Mouse (Mus musculus) myocyte (in vitro differentiated cells): ENCODE measurements around the gene Ntn5. TPM values are rescaled to one million over a fixed set of nuclear protein-coding genes. Genes with fewer than 3 reads are reported as not detected.

Experiments
- H3K27me3 ChIP-seq: one replicate; pipeline ENCODE4 v1.6.1; 2011; ENCODE audit not compliant: control insufficient read depth, insufficient read depth, insufficient read length
- H3K36me3 ChIP-seq: one replicate; pipeline ENCODE4 v1.6.1; 2011; ENCODE audit not compliant: control insufficient read depth, insufficient read depth
- H3K4me2 ChIP-seq: one replicate; pipeline ENCODE4 v1.6.1; 2011; ENCODE audit warnings: low read depth, control low read depth
- H3K4me3 ChIP-seq: one replicate; pipeline ENCODE4 v1.5.1; 2011; ENCODE audit warnings: mild to moderate bottlenecking, control low read depth, moderate library complexity
- H3K79me2 ChIP-seq: one replicate; pipeline ENCODE4 v1.6.1; 2011; ENCODE audit not compliant: control insufficient read depth, insufficient read depth
- H3ac ChIP-seq: one replicate; pipeline ENCODE4 v1.6.1; 2011; ENCODE audit not compliant: control insufficient read depth, insufficient read length
- CEBPB ChIP-seq: IDR thresholded peaks from 2 replicates; pipeline ENCODE4 v1.6.1; 2011; ENCODE audit warnings: mild to moderate bottlenecking, moderate library complexity; ENCODE audit not compliant: poor library complexity, insufficient read depth, severe bottlenecking
- E2F4 ChIP-seq: IDR thresholded peaks from one replicate; pipeline ENCODE4 v1.6.1; 2011; ENCODE audit warnings: mild to moderate bottlenecking, control low read depth, moderate library complexity; ENCODE audit not compliant: insufficient read depth
- MAX ChIP-seq: IDR thresholded peaks from one replicate; pipeline ENCODE4 v1.6.1; 2011; ENCODE audit warnings: low read depth, mild to moderate bottlenecking, control low read depth
- MYOD1 ChIP-seq, 3 experiments: IDR thresholded peaks; one replicate each; pipeline ENCODE4 v1.6.1; 2011; ENCODE audit warnings: control low read depth in 2 of 3, low read depth in 2 of 3, mild to moderate bottlenecking in 2 of 3, moderate library complexity in 1 of 3; ENCODE audit not compliant: insufficient read length in 2 of 3, control insufficient read depth in 1 of 3
- MYOG ChIP-seq, 3 experiments: IDR thresholded peaks; one replicate each; pipeline ENCODE4 v1.6.1; 2011; ENCODE audit warnings: control low read depth in 2 of 3, low read depth in 2 of 3, mild to moderate bottlenecking in 2 of 3; ENCODE audit not compliant: insufficient read length in 2 of 3, control insufficient read depth in 1 of 3, insufficient read depth in 1 of 3
- POLR2A ChIP-seq: IDR thresholded peaks from one replicate; pipeline ENCODE4 v1.6.1; 2011; ENCODE audit warnings: low read depth, mild to moderate bottlenecking, control low read depth, moderate library complexity; ENCODE audit not compliant: insufficient read length
- POLR2AphosphoS2 ChIP-seq: IDR thresholded peaks from one replicate; pipeline ENCODE4 v1.6.1; 2011; ENCODE audit warnings: low read depth, control low read depth; ENCODE audit not compliant: insufficient read length
- REST ChIP-seq: IDR thresholded peaks from one replicate; pipeline ENCODE4 v1.6.1; 2011; ENCODE audit warnings: mild to moderate bottlenecking, control low read depth, moderate library complexity; ENCODE audit not compliant: insufficient read depth, insufficient read length
- SRF ChIP-seq: IDR thresholded peaks from one replicate; pipeline ENCODE4 v1.6.1; 2011; ENCODE audit warnings: low read depth; ENCODE audit not compliant: control insufficient read depth, insufficient read length
- TCF12 ChIP-seq: IDR thresholded peaks from one replicate; pipeline ENCODE4 v1.6.1; 2011; ENCODE audit warnings: mild to moderate bottlenecking, control low read depth; ENCODE audit not compliant: poor library complexity, insufficient read depth, severe bottlenecking
- TCF3 ChIP-seq: IDR thresholded peaks from one replicate; pipeline ENCODE4 v1.6.1; 2011; ENCODE audit warnings: low read depth, control low read depth; ENCODE audit not compliant: insufficient read length
- USF1 ChIP-seq: IDR thresholded peaks from one replicate; pipeline ENCODE4 v1.6.1; 2011; ENCODE audit warnings: low read depth, mild to moderate bottlenecking, control low read depth, moderate library complexity
- polyA plus RNA-seq: library from polyadenylated mRNA; unstranded; fragments of >200 nt; fragmentation: generic; extraction: Trizol; gene quantifications from one replicate; pipeline ENCODE4 v1.2.1, GENCODE M21; 2012; ENCODE audit warnings: missing spikeins

The Ntn5 gene
- polyA plus RNA-seq, 1 experiment: 3.6 TPM

DNA sequence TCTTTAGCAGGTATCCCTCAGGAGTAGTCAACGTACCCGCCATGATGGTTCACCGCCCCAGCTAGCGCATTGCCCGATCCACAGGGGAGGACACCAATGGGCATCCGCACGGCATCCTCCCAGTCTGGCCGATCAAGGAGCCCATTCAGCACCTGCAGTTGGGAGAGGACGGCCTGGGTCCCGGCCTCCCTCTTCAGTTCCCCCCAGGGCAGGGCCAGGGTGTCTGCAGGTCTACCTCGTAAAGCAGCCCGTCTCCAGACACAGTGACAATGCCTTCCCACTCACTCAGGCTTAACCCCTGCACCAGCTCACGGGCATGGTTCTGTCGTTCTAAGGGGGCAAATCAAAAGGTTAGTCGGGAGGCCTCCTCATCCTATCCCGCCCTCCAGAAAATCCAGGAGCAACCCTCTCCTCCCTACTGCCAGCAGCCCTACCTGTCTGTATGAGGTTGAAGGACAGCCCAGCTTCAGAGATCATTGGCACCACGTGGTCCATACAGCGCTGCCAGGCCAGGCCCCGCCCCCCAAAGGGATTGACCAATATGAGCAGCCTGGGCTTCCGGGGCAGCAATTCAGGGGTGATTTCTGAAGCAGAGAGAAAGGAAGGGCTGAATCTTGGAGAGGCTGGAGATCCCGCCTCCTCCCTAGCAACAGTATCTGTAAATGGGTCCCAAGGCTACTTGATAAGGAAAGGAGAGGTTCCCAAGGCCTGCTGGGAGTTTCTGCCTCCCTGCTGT, 28.4 kb downstream of the Ntn5 start:
- Histone ChIP-seq H3K27me3 (no peaks in the 10 kb centered on the region), H3K79me2 (peaks cover 29% of the 10 kb centered on the region), H3K36me3 (no peaks in the 10 kb centered on the region), H3K4me2 (no peak overlapping the region), H3ac (no peak overlapping the region), H3K4me3 (no peak overlapping the region)
- TF ChIP-seq POLR2AphosphoS2: peak; percentile 70
- TF ChIP-seq TCF12: no peak
- TF ChIP-seq CEBPB: no peak
- TF ChIP-seq REST: no peak
- no peak for TF ChIP-seq E2F4
- no peak for TF ChIP-seq USF1
- no peak for TF ChIP-seq MAX

DNA sequence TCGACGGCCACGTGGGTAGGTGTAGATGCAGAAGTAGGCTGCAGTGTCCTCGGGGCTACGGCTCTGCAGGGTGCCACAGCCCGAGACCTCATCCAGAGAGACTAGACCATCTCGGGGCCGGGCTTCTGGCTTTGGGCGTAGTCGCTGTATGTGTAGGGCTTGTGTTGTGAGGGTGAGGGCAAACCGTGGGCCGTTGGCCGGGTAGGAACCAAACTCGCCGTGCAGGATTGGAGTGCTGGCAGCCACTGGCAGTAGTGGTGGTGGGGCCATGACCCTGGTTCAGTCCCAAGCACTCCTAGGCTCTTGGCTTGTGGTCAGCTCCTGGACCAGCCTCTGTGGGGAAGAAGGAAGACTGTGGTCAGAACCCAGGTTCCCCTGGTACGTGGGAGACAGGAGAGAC, 29.6 kb downstream of the Ntn5 start:
- no peaks in the 10 kb centered on the region for H3K27me3 ChIP-seq
- H3K4me3 ChIP-seq: no peak overlapping the region
- H3K79me2 ChIP-seq: peaks cover 37% of the 10 kb centered on the region
- H3K4me2 ChIP-seq: no peak overlapping the region
- no peak overlapping the region for H3ac ChIP-seq
- TF ChIP-seq CEBPB (no peak), MAX (no peak), SRF (no peak), TCF12 (no peak), POLR2A (no peak), POLR2AphosphoS2 (no peak), MYOD1 (IDR thresholded peaks at IDR 0.05; ENCODE audit: control insufficient read depth in 1 of 3, insufficient read length in 2 of 3, low read depth in 2 of 3) (no peak), TCF3 (no peak), E2F4 (no peak), REST (no peak), USF1 (no peak), MYOG (IDR thresholded peaks at IDR 0.05; ENCODE audit: control insufficient read depth in 1 of 3, insufficient read depth in 1 of 3, insufficient read length in 2 of 3, low read depth in 2 of 3) (no peak)
- H3K36me3 ChIP-seq: no peaks in the 10 kb centered on the region

DNA sequence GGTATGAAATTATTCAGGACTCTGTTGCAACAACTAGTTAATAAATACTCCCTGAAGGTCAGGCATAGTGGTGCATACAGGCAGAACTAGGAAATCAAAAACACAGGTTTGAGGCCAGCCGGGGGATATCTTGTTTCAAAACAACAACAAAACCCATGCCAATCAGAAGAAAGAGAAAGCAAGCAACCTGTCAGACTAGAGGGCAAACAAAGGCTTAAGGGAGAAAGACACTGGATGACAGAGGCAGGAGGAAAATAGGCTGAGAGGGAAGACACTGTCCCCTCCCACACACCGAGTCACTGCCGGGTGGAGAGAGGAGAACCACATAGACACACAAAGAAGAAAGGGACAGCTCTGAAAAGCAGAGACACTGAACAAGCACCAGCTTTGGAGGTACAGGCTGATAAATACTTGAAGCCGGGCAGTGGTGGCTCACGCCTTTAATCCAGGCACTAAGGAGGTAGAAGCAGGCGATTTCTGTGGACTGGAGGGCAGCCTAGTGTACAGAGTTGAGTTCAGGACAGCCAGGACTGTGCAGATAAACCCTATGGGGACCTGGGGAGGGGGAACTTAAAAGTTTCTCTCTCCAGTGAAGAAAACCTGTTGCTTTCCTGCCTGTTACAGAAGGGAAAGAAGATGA, 30.2 kb downstream of the Ntn5 start:
- H3K36me3 ChIP-seq: no peaks in the 10 kb centered on the region
- peak overlapping the region; percentile 96 for H3K4me3 ChIP-seq
- no peak for TF ChIP-seq E2F4
- TF ChIP-seq TCF12: no peak
- no peak for TF ChIP-seq POLR2AphosphoS2
- no peak for TF ChIP-seq MAX
- no peak for TF ChIP-seq REST
- no peak for TF ChIP-seq TCF3
- TF ChIP-seq POLR2A: no peak
- no peak overlapping the region for H3ac ChIP-seq
- no peaks in the 10 kb centered on the region for H3K27me3 ChIP-seq
- peak overlapping the region; percentile 84 for H3K4me2 ChIP-seq
- H3K79me2 ChIP-seq: peaks cover 43% of the 10 kb centered on the region

DNA sequence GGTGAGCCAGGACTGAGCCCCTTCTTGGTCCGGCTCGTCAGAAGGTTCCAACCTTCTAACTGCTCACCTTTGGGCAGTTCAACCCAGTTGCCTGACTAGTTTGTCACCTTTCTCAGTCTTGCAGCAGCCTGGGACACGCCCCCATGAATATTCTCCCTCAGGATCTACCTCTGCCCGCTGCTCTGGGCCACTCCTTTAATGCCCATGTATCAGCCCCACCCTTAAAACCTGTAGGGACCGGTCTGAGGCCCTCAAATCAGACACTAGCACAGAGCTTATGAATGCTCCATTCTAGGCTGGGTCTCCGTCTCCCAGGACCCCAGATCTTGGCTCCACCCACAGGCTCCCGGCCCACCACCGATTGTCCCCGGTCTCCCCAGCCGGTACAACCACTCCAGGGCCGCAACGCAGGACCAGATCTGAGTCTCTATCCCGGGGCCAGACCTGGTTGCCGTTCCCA, 30.8 kb downstream of the Ntn5 start:
- peak overlapping the region; percentile 26 for H3ac ChIP-seq
- no peaks in the 10 kb centered on the region for H3K27me3 ChIP-seq
- peaks cover 48% of the 10 kb centered on the region for H3K79me2 ChIP-seq
- no peaks in the 10 kb centered on the region for H3K36me3 ChIP-seq
- peak overlapping the region; percentile 96 for H3K4me3 ChIP-seq
- TF ChIP-seq E2F4: no peak
- TF ChIP-seq TCF3: no peak
- TF ChIP-seq POLR2AphosphoS2: no peak
- no peak for TF ChIP-seq REST
- no peak for TF ChIP-seq MAX
- no peak for TF ChIP-seq MYOG (IDR thresholded peaks at IDR 0.05; ENCODE audit: control insufficient read depth in 1 of 3, insufficient read depth in 1 of 3, insufficient read length in 2 of 3, low read depth in 2 of 3)
- TF ChIP-seq USF1: no peak
- TF ChIP-seq MYOD1 (IDR thresholded peaks at IDR 0.05; ENCODE audit: control insufficient read depth in 1 of 3, insufficient read length in 2 of 3, low read depth in 2 of 3): no peak
- no peak for TF ChIP-seq TCF12
- no peak for TF ChIP-seq SRF
- peak overlapping the region; percentile 84 for H3K4me2 ChIP-seq

DNA sequence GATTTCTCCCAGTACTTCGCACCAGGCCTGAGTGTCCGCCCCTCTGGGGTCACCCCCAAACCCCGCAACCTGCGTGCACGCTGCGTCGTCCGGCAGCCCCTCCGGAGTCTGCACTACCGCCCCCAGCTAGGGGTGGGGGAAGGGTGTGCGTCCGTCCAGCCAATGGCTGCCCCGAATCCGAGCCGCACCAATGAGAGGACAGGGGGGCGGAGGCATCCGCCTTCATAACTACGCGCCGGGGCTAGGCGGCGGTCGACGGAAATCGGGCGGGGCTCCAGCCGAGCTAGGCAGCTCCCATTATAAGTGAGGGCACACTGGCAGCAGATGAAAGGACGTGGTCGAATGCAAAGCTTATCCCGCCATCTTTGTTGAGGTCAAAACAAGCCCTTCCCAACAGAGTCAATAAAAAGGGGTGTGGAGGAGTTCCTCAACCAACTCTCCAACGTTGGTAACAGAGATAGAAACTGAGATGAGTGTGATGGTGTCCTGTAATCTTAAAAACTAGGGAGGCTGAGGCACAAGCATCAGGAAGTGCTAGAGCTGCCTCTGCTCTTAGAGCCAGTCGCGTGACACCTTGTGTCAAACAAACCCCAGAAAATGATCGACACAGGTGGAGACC, 31.4 kb downstream of the Ntn5 start, which contains the start of gene Rpl18:
TSS of gene Rpl18 (plus strand) at position 368 of the 619 bp plus-strand sequence.
- Histone ChIP-seq H3K36me3 (no peaks in the 10 kb centered on the region), H3K4me3 (peak within 1 kb of the TSS; percentile 96), H3K4me2 (peak within 1 kb of the TSS; percentile 84), H3K27me3 (no peaks in the 10 kb centered on the region), H3K79me2 (peaks cover 48% of the 10 kb centered on the region), H3ac (peak within 1 kb of the TSS; percentile 26)
- TF ChIP-seq REST (no peak), POLR2A (peak; percentile 67), E2F4 (peak; percentile 50), SRF (no peak), CEBPB (no peak), TCF3 (no peak), MYOG (IDR thresholded peaks at IDR 0.05; ENCODE audit: control insufficient read depth in 1 of 3, insufficient read depth in 1 of 3, insufficient read length in 2 of 3, low read depth in 2 of 3) (no peak), MAX (no peak), MYOD1 (IDR thresholded peaks at IDR 0.05; ENCODE audit: control insufficient read depth in 1 of 3, insufficient read length in 2 of 3, low read depth in 2 of 3) (peak in 1 of 3 experiments; percentile 20), USF1 (no peak), POLR2AphosphoS2 (peak; percentile 91), TCF12 (no peak)
